Mouse (Mus musculus) MEL (cell line): ENCODE data around the gene Erp29. TPM values are rescaled to one million over a fixed set of nuclear protein-coding genes. Genes with fewer than 3 reads are reported as not detected.
A peak's percentile ranks its signal among the peaks of the same experiment; 100 is the strongest.

ENCODE experiments used
- DNase-seq: peaks from one replicate; pipeline ENCODE4 v3.0.0; 2011; ENCODE audit warnings: low read depth, low spot score
- H3K27ac ChIP-seq: 2 replicates; pipeline ENCODE4 v1.5.1; 2012; ENCODE audit warnings: low read depth, mild to moderate bottlenecking, control low read depth, low read length, moderate library complexity; ENCODE audit not compliant: control insufficient read depth
- H3K27me3 ChIP-seq, 2 experiments: fragments of 150-350 bp in 1 of 2; sonication (generic) in 1 of 2; 2 replicates each; pipeline ENCODE4 v1.6.1; 2012; ENCODE audit warnings: low read length in 2 of 2, mild to moderate bottlenecking in 2 of 2, improper control_type of control experiment in 1 of 2, moderate library complexity in 1 of 2; ENCODE audit not compliant: insufficient read depth in 2 of 2, control insufficient read depth in 1 of 2
- H3K36me3 ChIP-seq, 2 experiments: 2 replicates each; pipeline ENCODE4 v1.6.1; 2012 to 2014; ENCODE audit warnings: low read length in 2 of 2, improper control_type of control experiment in 1 of 2, inconsistent platforms in 1 of 2, mild to moderate bottlenecking in 1 of 2; ENCODE audit not compliant: insufficient read depth in 2 of 2, control insufficient read depth in 1 of 2
- H3K4me1 ChIP-seq, 2 experiments: fragments of 150-350 bp in 1 of 2; sonication (generic) in 1 of 2; 2 replicates each; pipeline ENCODE4 v1.6.1; 2012; ENCODE audit warnings: low read length in 2 of 2, improper control_type of control experiment in 1 of 2, mild to moderate bottlenecking in 1 of 2; ENCODE audit not compliant: insufficient read depth in 2 of 2, control insufficient read depth in 1 of 2
- H3K4me3 ChIP-seq, 2 experiments: fragments of 150-350 bp in 1 of 2; sonication (generic) in 1 of 2; 2 replicates each; pipeline ENCODE4 v1.5.1; 2012; ENCODE audit warnings: low read depth in 2 of 2, low read length in 2 of 2, mild to moderate bottlenecking in 2 of 2, moderate library complexity in 2 of 2, control low read depth in 1 of 2, improper control_type of control experiment in 1 of 2; ENCODE audit not compliant: control insufficient read depth in 1 of 2, insufficient read depth in 1 of 2
- H3K79me2 ChIP-seq: 2 replicates; pipeline ENCODE4 v1.6.1; 2012; ENCODE audit warnings: mild to moderate bottlenecking, low read length, moderate library complexity; ENCODE audit not compliant: control insufficient read depth, poor library complexity, insufficient read depth
- H3K9ac ChIP-seq: 2 replicates; pipeline ENCODE4 v1.6.1; 2012; ENCODE audit warnings: low read depth, mild to moderate bottlenecking, control low read depth, low read length, moderate library complexity; ENCODE audit not compliant: control insufficient read depth, poor library complexity, severe bottlenecking
- H3K9me3 ChIP-seq: fragments of 150-350 bp; sonication (generic); replicated peaks from 2 replicates; pipeline ENCODE4 v1.6.1; 2012; ENCODE audit warnings: mild to moderate bottlenecking, low read length, improper control_type of control experiment, moderate library complexity; ENCODE audit not compliant: insufficient read depth
- BHLHE40 ChIP-seq: IDR thresholded peaks from 2 replicates; pipeline ENCODE4 v1.6.1; 2012; ENCODE audit warnings: low read depth, mild to moderate bottlenecking, inconsistent platforms, low read length, improper control_type of control experiment, borderline replicate concordance
- CHD1 ChIP-seq: IDR thresholded peaks from 2 replicates; pipeline ENCODE4 v1.6.1; 2012; ENCODE audit warnings: low read depth, mild to moderate bottlenecking, inconsistent platforms, low read length, improper control_type of control experiment
- CHD2 ChIP-seq: IDR thresholded peaks from 2 replicates; pipeline ENCODE4 v1.6.1; 2011; ENCODE audit warnings: low read length, improper control_type of control experiment
- CTCF ChIP-seq, 3 experiments: IDR thresholded peaks in 2 of 3; conservative IDR thresholded peaks in 1 of 3; 2 replicates each; pipeline ENCODE4 v1.5.1; 2011 to 2012; ENCODE audit warnings: low read length in 3 of 3, low read depth in 2 of 3, mild to moderate bottlenecking in 2 of 3, improper control_type of control experiment in 1 of 3, inconsistent platforms in 1 of 3, mixed read lengths in 1 of 3, moderate library complexity in 1 of 3; ENCODE audit not compliant: control insufficient read depth in 1 of 3, insufficient read depth in 1 of 3, poor library complexity in 1 of 3, severe bottlenecking in 1 of 3
- ELF1 ChIP-seq: IDR thresholded peaks from 2 replicates; pipeline ENCODE4 v1.6.1; 2014; ENCODE audit warnings: low read depth, mild to moderate bottlenecking, inconsistent platforms, low read length, improper control_type of control experiment, moderate library complexity
- GATA1 ChIP-seq: IDR thresholded peaks from 2 replicates; pipeline ENCODE4 v1.6.1; 2011; ENCODE audit warnings: low read depth, low read length, improper control_type of control experiment
- KAT2A ChIP-seq: conservative IDR thresholded peaks from 2 replicates; pipeline ENCODE4 v1.6.1; 2012; ENCODE audit warnings: low read depth, low read length, improper control_type of control experiment, inconsistent platforms
- MAX ChIP-seq: IDR thresholded peaks from 2 replicates; pipeline ENCODE4 v1.6.1; 2011; ENCODE audit warnings: low read length, improper control_type of control experiment
- MAZ ChIP-seq: IDR thresholded peaks from 2 replicates; pipeline ENCODE4 v1.6.1; 2012; ENCODE audit warnings: low read depth, mild to moderate bottlenecking, inconsistent platforms, low read length, improper control_type of control experiment
- MEF2A ChIP-seq: IDR thresholded peaks from 2 replicates; pipeline ENCODE4 v1.6.1; 2014; ENCODE audit warnings: low read depth, mild to moderate bottlenecking, inconsistent platforms, low read length, improper control_type of control experiment; ENCODE audit not compliant: poor library complexity, insufficient replicate concordance, severe bottlenecking; ENCODE audit errors: extremely low read depth
- MXI1 ChIP-seq: IDR thresholded peaks from 2 replicates; pipeline ENCODE4 v1.6.1; 2011; ENCODE audit warnings: mild to moderate bottlenecking, low read depth, low read length, improper control_type of control experiment
- MYC ChIP-seq: IDR thresholded peaks from 2 replicates; pipeline ENCODE4 v1.6.1; 2011; ENCODE audit warnings: low read depth, mild to moderate bottlenecking, low read length, improper control_type of control experiment, moderate library complexity
- NELFE ChIP-seq: IDR thresholded peaks from 2 replicates; pipeline ENCODE4 v1.6.1; 2011; ENCODE audit warnings: low read depth, low read length, improper control_type of control experiment
- NRF1 ChIP-seq: IDR thresholded peaks from 2 replicates; pipeline ENCODE4 v1.6.1; 2014; ENCODE audit warnings: low read depth, mild to moderate bottlenecking, inconsistent platforms, low read length, improper control_type of control experiment, moderate library complexity; ENCODE audit not compliant: poor library complexity, insufficient read depth, severe bottlenecking
- POLR2A ChIP-seq, 2 experiments: IDR thresholded peaks; 2 replicates each; pipeline ENCODE4 v1.6.1; 2011 to 2012; ENCODE audit warnings: low read length in 2 of 2, mild to moderate bottlenecking in 2 of 2, control low read depth in 1 of 2, improper control_type of control experiment in 1 of 2, low read depth in 1 of 2, moderate library complexity in 1 of 2; ENCODE audit not compliant: control insufficient read depth in 1 of 2, insufficient read depth in 1 of 2, poor library complexity in 1 of 2
- SIN3A ChIP-seq: IDR thresholded peaks from 2 replicates; pipeline ENCODE4 v1.6.1; 2012; ENCODE audit warnings: low read length, improper control_type of control experiment, inconsistent platforms
- SMC3 ChIP-seq: IDR thresholded peaks from 2 replicates; pipeline ENCODE4 v1.6.1; 2011; ENCODE audit warnings: low read depth, low read length, improper control_type of control experiment
- TBP ChIP-seq: IDR thresholded peaks from 2 replicates; pipeline ENCODE4 v1.8.0; 2011; ENCODE audit warnings: low read depth, low read length, improper control_type of control experiment
- UBTF ChIP-seq: IDR thresholded peaks from 2 replicates; pipeline ENCODE4 v1.6.1; 2012; ENCODE audit warnings: low read depth, mild to moderate bottlenecking, inconsistent platforms, low read length, improper control_type of control experiment, moderate library complexity, borderline replicate concordance; ENCODE audit not compliant: insufficient read depth
- USF1 ChIP-seq: IDR thresholded peaks from 2 replicates; pipeline ENCODE4 v1.6.1; 2014; ENCODE audit warnings: low read depth, mild to moderate bottlenecking, inconsistent platforms, low read length, improper control_type of control experiment, moderate library complexity
- ZKSCAN1 ChIP-seq: IDR thresholded peaks from 2 replicates; pipeline ENCODE4 v1.6.1; 2012; ENCODE audit warnings: low read depth, mild to moderate bottlenecking, inconsistent platforms, low read length, improper control_type of control experiment, moderate library complexity
- ZMIZ1 ChIP-seq: IDR thresholded peaks from 2 replicates; pipeline ENCODE4 v1.6.1; 2012; ENCODE audit warnings: low read depth, mild to moderate bottlenecking, inconsistent platforms, low read length, improper control_type of control experiment, moderate library complexity
- ZNF384 ChIP-seq: IDR thresholded peaks from 2 replicates; pipeline ENCODE4 v1.6.1; 2012; ENCODE audit warnings: low read depth, mild to moderate bottlenecking, inconsistent platforms, low read length, improper control_type of control experiment
- polyA plus RNA-seq, 2 experiments: library from polyadenylated mRNA; stranded (reverse) in 1 of 2; unstranded in 1 of 2; fragments of >175 nt in 1 of 2; fragments of >200 nt in 1 of 2; gene quantifications; 2 replicates each; pipeline versions ENCODE4 v1.2.1 to v1.2.4; 2012; ENCODE audit warnings: low replicate concordance in 2 of 2, low read depth in 1 of 2; ENCODE audit not compliant: insufficient read length in 2 of 2, insufficient read depth in 1 of 2, missing spikeins in 1 of 2
- total RNA-seq: library from RNA; depleted of rRNA; stranded (reverse); fragments of 300-350 nt; gene quantifications from 2 replicates; pipeline ENCODE4 v1.2.3, GENCODE M21; 2012

Erp29 gene
- total and polyA plus RNA-seq, 3 experiments: 167 to 244 TPM; not detected in 1

- no peaks in the 10 kb centered on the region for H3K9me3 ChIP-seq
- H3K4me3 ChIP-seq: peak overlapping the region; percentile 81 to 99; a peak in 3 of 4 replicates
- H3K4me1 ChIP-seq: peaks cover 3 to 29% of the 10 kb centered on the region in 2 experiments
- no peaks in the 10 kb centered on the region for H3K27me3 ChIP-seq
- TF ChIP-seq CTCF (IDR thresholded peaks at IDR 0.05 in 2 of 3, conservative IDR thresholded peaks at IDR 0.05 in 1 of 3; ENCODE audit: control insufficient read depth in 1 of 3, insufficient read depth in 1 of 3, low read depth in 2 of 3, low read length in 3 of 3, poor library complexity in 1 of 3, severe bottlenecking in 1 of 3): no peak
- no peak for TF ChIP-seq CHD2
- TF ChIP-seq MAZ: no peak
- TF ChIP-seq NELFE: no peak
- TF ChIP-seq BHLHE40: no peak
- no peak for TF ChIP-seq ZKSCAN1
- no peak for TF ChIP-seq MYC
- TF ChIP-seq USF1: peak; percentile 58; the same call in 1 of the 2 replicates
- TF ChIP-seq SIN3A: no peak
- no peak for DNase-seq
- H3K36me3 ChIP-seq: peaks cover 21 to 37% of the 10 kb centered on the region in 2 experiments
- H3K27ac ChIP-seq: 0 out of 2 replicates have a peak overlapping the region, but pooled peaks have one; percentile 24
- peaks cover 70% of the 10 kb centered on the region for H3K79me2 ChIP-seq
- peak overlapping the region; percentile 100 for H3K9ac ChIP-seq
These were observed 52.8 kb downstream of the Erp29 start for GRCm38 (mm10) chr5:121399540-121399939.

DNA sequence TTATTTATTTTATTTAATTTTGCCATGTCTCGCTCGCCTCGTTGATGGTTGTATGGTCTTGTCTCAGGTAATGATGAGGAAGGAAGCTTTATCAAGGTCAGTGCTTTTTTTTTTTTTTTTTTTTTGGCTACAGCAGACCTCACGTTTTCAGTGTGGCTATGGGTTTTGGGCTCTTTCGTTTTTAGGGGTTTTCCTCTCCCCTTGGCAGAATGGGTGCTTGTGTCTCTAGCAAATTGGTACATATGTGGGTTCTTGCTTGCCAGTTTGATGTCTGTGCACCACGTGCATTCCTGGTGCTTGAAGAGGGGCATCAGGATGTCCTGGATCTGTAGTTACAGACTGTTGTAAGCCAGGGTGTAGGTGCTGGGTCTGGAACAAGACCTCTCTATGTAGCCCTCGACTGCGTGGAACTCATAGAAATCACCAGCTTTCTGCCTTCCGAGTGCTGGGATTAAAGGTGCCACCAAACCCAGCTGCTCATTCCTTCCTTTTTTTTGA, 53.3 kb downstream of the Erp29 start:
- TF ChIP-seq ZNF384 (peak; percentile 81), MAX (peak; percentile 53), POLR2A (IDR thresholded peaks at IDR 0.05; ENCODE audit: control insufficient read depth in 1 of 2, insufficient read depth in 1 of 2, low read depth in 1 of 2, low read length in 2 of 2, poor library complexity in 1 of 2) (no peak), MYC (peak; percentile 16; the same call in 1 of the 2 replicates)
- H3K4me1 ChIP-seq: peaks cover 3 to 29% of the 10 kb centered on the region in 2 experiments
- H3K27ac ChIP-seq: peak overlapping the region; percentile 40

GRCm38 (mm10) chr5:121398146-121398964, 54.0 kb downstream of the Erp29 start:
- peak overlapping the region; percentile 71 for H3K27ac ChIP-seq
- H3K9ac ChIP-seq: peak overlapping the region; percentile 100
- peaks cover 58% of the 10 kb centered on the region for H3K79me2 ChIP-seq
- H3K27me3 ChIP-seq: no peaks in the 10 kb centered on the region
- peak; percentile 68 for DNase-seq
- H3K9me3 ChIP-seq: no peaks in the 10 kb centered on the region
- peaks cover 17 to 37% of the 10 kb centered on the region in 2 experiments for H3K36me3 ChIP-seq
- H3K4me3 ChIP-seq: peak overlapping the region; percentile 81 to 99
- peaks cover 3 to 29% of the 10 kb centered on the region in 2 experiments for H3K4me1 ChIP-seq
- TF ChIP-seq KAT2A (no peak), CTCF (IDR thresholded peaks at IDR 0.05 in 2 of 3, conservative IDR thresholded peaks at IDR 0.05 in 1 of 3; ENCODE audit: control insufficient read depth in 1 of 3, insufficient read depth in 1 of 3, low read depth in 2 of 3, low read length in 3 of 3, poor library complexity in 1 of 3, severe bottlenecking in 1 of 3) (no peak), NRF1 (no peak), UBTF (peak; percentile 100), GATA1 (no peak), MYC (peak; percentile 81), ZMIZ1 (no peak), TBP (no peak), MXI1 (peak; percentile 95), MEF2A (no peak), ELF1 (no peak), NELFE (no peak), CHD1 (no peak), SMC3 (no peak), MAX (peak; percentile 65)

More for the DNA sequence above, 53.3 kb downstream of the Erp29 start:
- peaks cover 64% of the 10 kb centered on the region for H3K79me2 ChIP-seq
- peak; percentile 37 for DNase-seq
- H3K27me3 ChIP-seq: no peaks in the 10 kb centered on the region
- H3K9ac ChIP-seq: peak overlapping the region; percentile 100
- H3K4me3 ChIP-seq: peak overlapping the region; percentile 81 to 99
- peaks cover 17 to 37% of the 10 kb centered on the region in 2 experiments for H3K36me3 ChIP-seq
- no peaks in the 10 kb centered on the region for H3K9me3 ChIP-seq
